Mouse (Mus musculus) layer of hippocampus, adult 11-12 months (tissue): ENCODE results near the gene Cryga.
"Not testable (repeated sequence)": the region's sequence is repeated elsewhere in the genome, so short reads cannot be mapped to it uniquely, and the experiment has no call there.

Experiments used
- DNase-seq: peaks from one replicate; pipeline ENCODE4 v3.0.0; 2022; ENCODE audit warnings: low spot score

Gene Cryga

GRCm38 (mm10) chr1:65091566-65091965, 11.6 kb downstream of the Cryga start:
- no peak for DNase-seq

DNA sequence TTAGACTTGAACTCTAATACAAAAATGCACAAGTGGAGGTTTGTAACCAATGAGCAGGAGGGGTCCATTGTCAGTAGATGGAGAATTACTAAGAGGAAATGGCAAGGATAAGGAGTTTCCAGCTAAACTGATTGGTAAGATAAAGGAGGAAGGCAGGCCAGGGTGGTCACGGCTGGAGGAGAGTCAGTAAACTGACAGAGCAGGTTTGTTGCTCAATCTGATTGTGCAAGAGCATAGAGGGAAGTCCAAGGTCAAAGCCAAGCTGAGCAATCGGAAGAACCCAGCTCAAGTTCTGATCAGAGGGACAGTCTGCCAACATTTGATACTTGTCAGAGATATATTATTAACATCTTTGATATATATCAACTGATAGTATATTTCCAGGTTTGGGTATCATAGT, 12.8 kb downstream of the Cryga start:
- peak; percentile 8 for DNase-seq

- DNase-seq, result no peak
Observed at GRCm38 (mm10) chr1:65088567-65089356, 14.4 kb downstream of the Cryga start.

DNA sequence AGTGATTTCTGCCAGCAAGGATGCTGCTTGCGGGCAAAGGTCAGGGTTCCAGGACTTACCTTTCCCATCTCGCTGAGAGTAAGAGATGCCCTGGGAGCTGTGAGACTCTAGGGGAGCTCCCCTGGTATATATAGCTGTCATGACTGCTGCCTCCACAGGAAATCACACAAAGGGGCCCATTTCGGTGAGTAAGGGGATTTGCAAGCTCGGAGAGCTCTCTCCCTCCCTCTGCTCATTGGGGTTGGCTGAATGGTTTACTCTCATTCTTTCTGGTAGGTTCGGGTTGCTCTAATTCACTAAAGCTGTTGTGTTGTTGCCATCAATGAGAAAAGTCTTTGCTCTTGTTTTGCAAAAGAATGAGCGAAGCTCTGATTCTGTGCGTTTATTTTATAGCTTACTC, 21.0 kb downstream of the Cryga start, which contains the start of gene Crygb:
Gene Crygb, minus strand, starts transcription at position 101 of the 400 bp plus-strand sequence.
- no peak for DNase-seq

DNA sequence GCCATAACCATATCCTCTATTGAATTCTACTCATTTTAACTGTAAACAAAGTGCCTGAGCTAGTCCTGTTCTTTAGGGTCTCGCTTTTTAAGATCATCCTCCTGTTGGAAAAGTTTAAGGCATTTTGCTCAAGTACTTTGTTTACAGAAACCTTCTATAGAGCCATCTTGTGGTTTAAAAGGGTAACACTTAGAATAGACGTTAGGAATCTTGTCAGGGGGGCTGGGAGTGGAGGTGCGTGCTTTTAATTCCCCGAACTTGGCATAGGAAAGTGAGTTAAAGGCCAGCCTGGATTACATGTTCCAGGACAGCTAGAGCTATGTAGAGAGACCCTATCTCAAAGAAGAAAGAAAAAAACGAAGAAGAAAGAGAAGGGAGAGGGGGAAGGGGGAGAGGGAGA, 27.6 kb downstream of the Cryga start:
- DNase-seq, result no peak

GRCm38 (mm10) chr1:65073589-65073988, 29.6 kb downstream of the Cryga start, which contains the start of gene Crygc:
Gene Crygc, minus strand, starts transcription at chr1:65073689.
- no peak for DNase-seq

DNA sequence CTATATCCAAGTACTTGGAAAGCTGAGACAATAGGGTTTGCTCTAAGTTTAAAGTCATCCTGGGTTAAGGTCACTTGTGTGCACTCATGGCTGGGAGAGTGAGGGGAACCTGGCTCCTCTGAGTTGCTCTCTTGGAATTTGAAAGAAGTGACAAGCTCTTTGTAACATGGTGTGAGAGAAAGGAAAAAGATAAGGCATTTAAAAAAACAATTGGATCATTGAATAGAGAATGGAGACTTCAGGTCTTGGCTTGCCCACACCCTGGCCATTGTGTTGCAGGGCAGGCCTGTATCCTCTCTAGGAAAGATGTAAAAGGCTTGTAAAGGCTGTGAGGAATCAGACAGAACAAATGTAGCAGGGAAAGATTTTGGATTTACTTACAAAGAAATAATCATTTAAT, 35.3 kb downstream of the Cryga start:
- no peak for DNase-seq

GRCm38 (mm10) chr1:65064201-65064600, 39.0 kb downstream of the Cryga start:
- no peak for DNase-seq

GRCm38 (mm10) chr1:65063352-65063751, 39.8 kb downstream of the Cryga start, which contains the start of gene Crygd:
Gene Crygd, minus strand, starts transcription at chr1:65063452.
- DNase-seq, result no peak

GRCm38 (mm10) chr1:65052140-65052539, 51.0 kb downstream of the Cryga start:
- DNase-seq, result no peak

DNA sequence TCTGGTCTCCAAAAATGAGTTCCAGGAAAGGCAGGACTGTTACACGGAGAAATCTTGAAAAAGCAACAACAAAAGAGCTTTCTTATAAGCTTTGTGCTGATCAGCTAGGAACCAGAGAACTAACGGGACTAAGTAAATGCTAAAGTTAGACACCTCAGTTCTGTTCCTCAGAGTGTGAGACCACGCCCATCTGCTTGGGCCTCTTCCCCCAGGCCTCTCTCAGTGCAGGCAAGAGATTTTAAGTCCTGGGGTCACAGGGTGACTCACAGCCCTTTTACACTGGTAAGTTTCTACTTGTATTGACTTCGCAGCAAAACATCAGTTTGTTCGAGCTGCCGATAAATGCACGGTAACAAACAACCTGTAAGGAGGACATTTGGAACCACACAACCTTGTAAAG, 51.5 kb downstream of the Cryga start:
- DNase-seq, result no peak

GRCm38 (mm10) chr1:65050952-65051351, 52.2 kb downstream of the Cryga start, which contains the start of gene Cryge:
Gene Cryge, minus strand, starts transcription at chr1:65051149.
- DNase-seq, result not testable (repeated sequence)
